Mouse (Mus musculus): ENCODE results near the gene Ftl1.

- TF ChIP-seq EP300 (IDR thresholded peaks at IDR 0.05) (no peak), CTCF (IDR thresholded peaks at IDR 0.05) (no peak)
These were observed 22.5 kb upstream of the Ftl1 start for GRCm38 (mm10) chr7:45482166-45482565.

Measured in lung, postnatal 0 days (tissue).